Mouse (Mus musculus): Measurements from ENCODE around the gene Zbed5. TPM values are rescaled to one million over a fixed set of nuclear protein-coding genes. Genes with fewer than 3 reads are reported as not detected.

Zbed5 gene
- total RNA-seq, 1 experiment: 15.7 TPM

GRCm38 (mm10) chr5:129856414-129856813, 39.1 kb upstream of the Zbed5 start:
- H3K4me1 ChIP-seq (ENCODE audit: control insufficient read depth in 2 of 2, insufficient read depth in 2 of 2, low read length in 2 of 2, poor library complexity in 1 of 2): 0 out of 4 replicates have a peak, but pooled peaks cover 0 to 5% of the 10 kb centered on the region in 2 experiments
- DNase-seq (ENCODE audit: low read depth, low spot score): no peak
- no peak overlapping the region for H3K27ac ChIP-seq (ENCODE audit: insufficient read depth, low read depth, low read length, poor library complexity, severe bottlenecking)
- H3K36me3 ChIP-seq (ENCODE audit: control insufficient read depth, insufficient read depth, low read length, poor library complexity, severe bottlenecking): peaks cover 37% of the 10 kb centered on the region
- H3K9ac ChIP-seq (ENCODE audit: insufficient read depth, low read depth, low read length, poor library complexity, severe bottlenecking): no peak overlapping the region
- no peaks in the 10 kb centered on the region for H3K9me3 ChIP-seq (ENCODE audit: control insufficient read depth, insufficient read depth, low read depth, low read length)
- in situ Hi-C loops (cut with MboI; ENCODE audit: low sequenced_read_pairs in 2 of 2, unreplicated experiment in 2 of 2): no loop called here
- no peak for TF ChIP-seq HCFC1 (IDR thresholded peaks at IDR 0.05; ENCODE audit: borderline replicate concordance, insufficient read depth, low read length)
- TF ChIP-seq MAFK (IDR thresholded peaks at IDR 0.05; ENCODE audit: insufficient read depth, low read depth, low read length): no peak
- TF ChIP-seq ZC3H11A (IDR thresholded peaks at IDR 0.05; ENCODE audit: borderline replicate concordance, low read depth, low read length): no peak
- H3K4me3 ChIP-seq (ENCODE audit: insufficient read depth in 1 of 2, low read depth in 1 of 2, low read length in 2 of 2, poor library complexity in 1 of 2, severe bottlenecking in 1 of 2): no peak overlapping the region

DNA sequence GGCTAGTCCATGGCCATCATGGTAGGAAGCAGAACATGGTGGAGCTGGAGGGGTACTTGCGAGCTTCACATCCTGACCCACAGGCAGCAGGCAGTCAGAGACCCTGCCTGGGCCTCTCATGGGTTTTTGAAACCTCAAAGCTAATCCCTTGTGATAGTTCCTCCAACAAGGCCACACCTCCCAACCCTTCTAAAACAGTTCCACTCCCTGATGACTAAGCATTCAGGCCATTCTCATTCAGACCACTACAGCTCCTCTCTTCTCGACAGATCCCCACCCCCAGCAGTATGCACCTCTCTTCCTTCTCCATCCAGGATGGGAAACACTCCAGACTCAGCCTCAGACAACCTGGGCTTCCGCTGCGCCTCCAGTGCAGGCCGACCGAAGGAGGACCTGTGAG, 33.2 kb upstream of the Zbed5 start:
- in situ Hi-C loops (cut with MboI; ENCODE audit: low sequenced_read_pairs in 2 of 2, unreplicated experiment in 2 of 2): no loop called here
- TF ChIP-seq ZNF384 (IDR thresholded peaks at IDR 0.05; ENCODE audit: low read depth, low read length) (no peak), MAFK (IDR thresholded peaks at IDR 0.05; ENCODE audit: insufficient read depth, low read depth, low read length) (peak; percentile 66)
- Histone ChIP-seq H3K4me1 (ENCODE audit: control insufficient read depth in 2 of 2, insufficient read depth in 2 of 2, low read length in 2 of 2, poor library complexity in 1 of 2) (peaks cover 0 to 6% of the 10 kb centered on the region in 2 experiments; a peak in 1 of 4 replicates), H3K27ac (ENCODE audit: insufficient read depth, low read depth, low read length, poor library complexity, severe bottlenecking) (peak overlapping the region; percentile 34; the same call in 1 of the 2 replicates), H3K9me3 (ENCODE audit: control insufficient read depth, insufficient read depth, low read depth, low read length) (no peaks in the 10 kb centered on the region), H3K36me3 (ENCODE audit: control insufficient read depth, insufficient read depth, low read length, poor library complexity, severe bottlenecking) (peaks cover 39% of the 10 kb centered on the region), H3K9ac (ENCODE audit: insufficient read depth, low read depth, low read length, poor library complexity, severe bottlenecking) (no peak overlapping the region), H3K4me3 (ENCODE audit: insufficient read depth in 1 of 2, low read depth in 1 of 2, low read length in 2 of 2, poor library complexity in 1 of 2, severe bottlenecking in 1 of 2) (no peak overlapping the region)
- no peak for DNase-seq (ENCODE audit: low read depth, low spot score)

- Histone ChIP-seq H3K4me3 (ENCODE audit: insufficient read depth in 1 of 2, low read depth in 1 of 2, low read length in 2 of 2, poor library complexity in 1 of 2, severe bottlenecking in 1 of 2) (peak overlapping the region in 1 of 2 experiments; percentile 28; a peak in 1 of 4 replicates), H3K9me3 (ENCODE audit: control insufficient read depth, insufficient read depth, low read depth, low read length) (no peaks in the 10 kb centered on the region), H3K36me3 (ENCODE audit: control insufficient read depth, insufficient read depth, low read length, poor library complexity, severe bottlenecking) (peaks cover 25% of the 10 kb centered on the region), H3K27ac (ENCODE audit: insufficient read depth, low read depth, low read length, poor library complexity, severe bottlenecking) (no peak overlapping the region), H3K9ac (ENCODE audit: insufficient read depth, low read depth, low read length, poor library complexity, severe bottlenecking) (peak overlapping the region; percentile 8; the same call in 1 of the 2 replicates), H3K4me1 (ENCODE audit: control insufficient read depth in 2 of 2, insufficient read depth in 2 of 2, low read length in 2 of 2, poor library complexity in 1 of 2) (peaks cover 0 to 6% of the 10 kb centered on the region in 2 experiments; a peak in 1 of 4 replicates)
- no peak for TF ChIP-seq HCFC1 (IDR thresholded peaks at IDR 0.05; ENCODE audit: borderline replicate concordance, insufficient read depth, low read length)
- no peak for TF ChIP-seq MAFK (IDR thresholded peaks at IDR 0.05; ENCODE audit: insufficient read depth, low read depth, low read length)
- TF ChIP-seq CHD2 (IDR thresholded peaks at IDR 0.05; ENCODE audit: low read depth, low read length): no peak
- TF ChIP-seq ZNF384 (IDR thresholded peaks at IDR 0.05; ENCODE audit: low read depth, low read length): no peak
- TF ChIP-seq ZC3H11A (IDR thresholded peaks at IDR 0.05; ENCODE audit: borderline replicate concordance, low read depth, low read length): no peak
- DNase-seq (ENCODE audit: low read depth, low spot score): no peak
- in situ Hi-C loops (cut with MboI; ENCODE audit: low sequenced_read_pairs in 2 of 2, unreplicated experiment in 2 of 2): no loop called here
These were observed 31.1 kb upstream of the Zbed5 start for GRCm38 (mm10) chr5:129864467-129864866.

DNA sequence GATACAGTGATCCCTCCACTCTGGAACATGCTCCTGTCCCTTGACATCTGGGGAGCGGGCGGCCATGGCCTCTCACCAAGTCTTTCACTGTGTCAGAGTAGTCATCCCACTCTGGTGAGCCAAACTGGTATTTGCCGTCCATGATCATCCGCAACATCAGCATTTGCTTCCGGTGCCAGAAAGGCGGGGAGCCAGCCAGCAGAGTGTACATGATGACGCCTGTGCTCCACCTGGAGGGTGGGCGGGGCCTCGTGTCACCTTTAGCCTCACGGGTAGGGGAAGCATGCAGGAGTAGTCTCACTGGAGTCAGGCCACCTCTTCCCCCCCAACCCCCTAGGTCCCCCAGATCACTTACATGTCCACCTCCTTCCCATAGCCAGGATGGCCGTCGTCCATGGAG, 29.7 kb upstream of the Zbed5 start:
- TF ChIP-seq HCFC1 (IDR thresholded peaks at IDR 0.05; ENCODE audit: borderline replicate concordance, insufficient read depth, low read length): no peak
- TF ChIP-seq ZC3H11A (IDR thresholded peaks at IDR 0.05; ENCODE audit: borderline replicate concordance, low read depth, low read length): no peak
- TF ChIP-seq CHD2 (IDR thresholded peaks at IDR 0.05; ENCODE audit: low read depth, low read length): no peak
- no peak for TF ChIP-seq ZNF384 (IDR thresholded peaks at IDR 0.05; ENCODE audit: low read depth, low read length)
- TF ChIP-seq MAFK (IDR thresholded peaks at IDR 0.05; ENCODE audit: insufficient read depth, low read depth, low read length): no peak
- DNase-seq (ENCODE audit: low read depth, low spot score): no peak
- Histone ChIP-seq H3K4me1 (ENCODE audit: control insufficient read depth in 2 of 2, insufficient read depth in 2 of 2, low read length in 2 of 2, poor library complexity in 1 of 2) (peaks cover 0 to 6% of the 10 kb centered on the region in 2 experiments; a peak in 1 of 4 replicates), H3K9me3 (ENCODE audit: control insufficient read depth, insufficient read depth, low read depth, low read length) (no peaks in the 10 kb centered on the region), H3K4me3 (ENCODE audit: insufficient read depth in 1 of 2, low read depth in 1 of 2, low read length in 2 of 2, poor library complexity in 1 of 2, severe bottlenecking in 1 of 2) (no peak overlapping the region; a peak in 1 of 4 replicates), H3K36me3 (ENCODE audit: control insufficient read depth, insufficient read depth, low read length, poor library complexity, severe bottlenecking) (peaks cover 14% of the 10 kb centered on the region), H3K27ac (ENCODE audit: insufficient read depth, low read depth, low read length, poor library complexity, severe bottlenecking) (no peak overlapping the region), H3K9ac (ENCODE audit: insufficient read depth, low read depth, low read length, poor library complexity, severe bottlenecking) (no peak overlapping the region)
- in situ Hi-C loops (cut with MboI; ENCODE audit: low sequenced_read_pairs in 2 of 2, unreplicated experiment in 2 of 2): no loop called here

All from ES-E14 (cell line).